Mouse (Mus musculus) liver (tissue): ENCODE results near the gene Adam25.
"Not testable (repeated sequence)": the region's sequence is repeated elsewhere in the genome, so short reads cannot be mapped to it uniquely, and the experiment has no call there.

ENCODE experiments used
- DNase-seq: peaks from one replicate; pipeline ENCODE4 v3.0.0-alpha.2; 2020; ENCODE audit warnings: mixed read lengths

Adam25 gene

DNA sequence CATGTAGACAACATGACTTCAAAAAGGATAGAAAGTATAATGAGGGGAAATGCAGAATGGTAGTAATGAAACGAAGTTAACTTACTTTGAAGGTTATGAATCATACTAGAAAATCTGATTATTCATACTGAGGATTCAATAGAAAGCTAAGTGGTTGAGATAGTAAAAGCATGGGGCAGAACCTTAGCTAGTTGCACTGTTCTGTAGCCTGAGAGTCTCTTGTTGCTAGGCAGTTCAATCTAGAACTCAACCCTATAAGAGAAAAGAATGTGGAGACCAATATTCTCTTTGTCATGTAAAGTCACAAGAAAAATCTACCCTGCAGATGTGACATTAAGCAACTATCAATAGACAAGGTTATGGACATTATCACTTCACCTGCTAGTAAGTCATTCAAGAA is at the start of gene Adam25:
TSS of gene Adam25 (plus strand) at position 301 of the 400 bp plus-strand sequence.
- not testable (repeated sequence) for DNase-seq

DNA sequence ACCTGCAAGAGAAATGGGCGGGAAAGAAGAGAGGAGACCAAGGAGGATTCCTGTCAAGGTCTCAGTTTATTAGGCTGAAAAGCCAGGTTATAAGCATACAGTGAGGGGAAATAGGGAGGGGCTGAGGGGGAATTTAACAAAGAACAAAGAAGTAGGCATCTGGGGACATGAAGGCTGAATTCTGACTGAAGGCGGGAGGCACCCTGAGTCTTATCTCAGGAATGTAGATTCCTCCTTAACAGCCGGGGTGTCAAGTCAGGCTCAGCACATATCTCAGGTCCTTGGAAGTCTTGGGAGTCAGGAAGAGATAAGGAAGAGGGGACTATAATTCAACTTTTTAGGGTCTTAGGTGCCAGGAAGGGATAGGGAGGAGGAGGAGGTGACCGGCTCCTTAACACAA is 36.6 kb upstream of the Adam25 start:
- not testable (repeated sequence) for DNase-seq

DNA sequence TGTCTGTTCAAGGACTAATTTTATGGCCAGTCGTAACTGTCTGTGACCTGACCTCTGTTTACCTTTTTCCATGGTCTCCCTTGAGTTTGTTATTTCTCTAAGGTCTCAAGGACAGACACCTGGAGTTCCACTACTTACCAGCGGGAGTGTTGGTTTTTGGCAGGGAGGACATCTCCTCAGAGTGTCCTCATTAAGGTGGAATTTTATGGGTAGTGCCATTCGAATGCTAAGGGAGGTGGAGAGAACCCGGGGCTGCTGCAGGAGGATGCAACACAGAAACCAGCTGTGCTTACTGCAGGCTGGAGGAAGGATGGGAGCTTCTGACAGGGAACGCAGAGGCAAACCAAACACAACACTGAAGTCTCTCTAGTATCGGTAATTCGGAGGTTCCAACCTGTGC is 36.0 kb upstream of the Adam25 start:
- no peak for DNase-seq

DNA sequence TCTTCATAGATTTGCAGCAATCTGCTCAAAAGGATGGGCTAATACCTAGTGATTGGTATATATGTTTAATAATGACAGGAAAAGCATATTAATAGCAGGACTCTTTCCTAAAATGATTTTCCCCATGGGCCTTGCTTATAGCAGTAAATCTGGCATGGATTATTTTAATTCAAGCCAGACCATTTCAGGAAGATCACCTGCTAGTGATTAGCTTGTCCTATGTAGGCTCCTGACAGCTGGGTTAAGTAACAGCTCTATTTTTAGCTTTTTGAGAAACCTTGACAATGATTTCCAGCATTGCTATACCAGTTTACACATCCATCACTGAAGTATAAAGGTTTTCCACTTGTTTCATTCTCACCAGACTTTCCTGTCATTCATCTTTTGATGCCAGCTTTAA is 31.3 kb downstream of the Adam25 start:
- no peak for DNase-seq

DNA sequence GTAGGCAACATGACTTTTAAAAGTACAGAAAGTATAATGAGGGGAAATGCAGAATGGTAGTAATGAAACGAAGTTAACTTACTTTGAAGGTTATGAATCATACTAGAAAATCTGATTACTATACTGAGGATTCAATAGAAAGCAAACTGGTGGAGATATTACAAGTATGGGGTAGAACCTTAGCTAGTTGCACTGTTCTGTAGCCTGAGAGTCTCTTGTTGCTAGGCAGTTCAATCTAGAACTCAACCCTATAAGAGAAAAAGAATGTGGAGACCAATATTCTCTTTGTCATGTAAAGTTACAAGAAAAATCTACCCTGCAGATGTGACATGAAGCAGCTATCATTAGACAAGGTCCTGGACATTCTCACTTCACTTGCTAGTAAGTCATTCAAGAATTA is 41.0 kb downstream of the Adam25 start, which contains the start of gene Adam20:
TSS of gene Adam20 (plus strand) at position 301 of the 400 bp plus-strand sequence.
- not testable (repeated sequence) for DNase-seq

DNA sequence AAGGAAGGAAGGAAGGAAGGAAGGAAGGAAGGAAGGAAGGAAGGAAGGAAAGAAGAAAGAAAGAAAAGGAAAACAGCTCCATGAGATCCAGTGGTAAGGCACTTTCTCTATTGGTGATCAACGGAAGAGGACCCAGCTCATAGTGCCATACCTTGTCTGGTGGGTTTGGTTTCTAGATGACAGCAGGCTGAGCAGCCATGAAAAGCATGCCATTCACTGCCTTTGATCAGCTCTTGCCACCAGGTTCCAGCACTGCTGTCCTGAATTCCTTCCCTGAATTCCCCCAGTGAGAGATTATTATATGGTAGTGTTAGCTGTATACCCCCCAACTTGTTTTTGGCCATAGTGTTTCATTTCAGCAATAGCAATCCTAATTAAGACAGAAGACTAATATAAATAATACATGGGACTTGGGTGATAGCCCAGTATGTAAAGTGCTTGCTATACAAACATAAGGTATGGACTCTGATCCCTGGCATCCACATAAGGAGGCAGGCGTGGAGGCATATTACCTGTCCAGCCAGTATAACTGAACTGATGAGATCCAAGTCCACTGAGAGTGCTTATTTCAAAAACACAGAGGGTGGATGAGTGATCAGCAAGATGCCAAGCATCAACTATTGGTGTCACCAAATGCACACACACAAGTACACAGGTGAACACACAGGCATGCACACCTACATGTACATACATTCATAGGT is 51.5 kb downstream of the Adam25 start:
- no peak for DNase-seq
